25 mouse cellular contexts compared by ENCODE assay signal in genomic region chr10:75355341-75355740, GRCm38 (mm10). TPM values are rescaled to one million over a fixed set of nuclear protein-coding genes. Genes with fewer than 3 reads are reported as not detected.
DNase-seq lines count a peak whose midpoint lies in the region; ATAC-seq and TF ChIP-seq lines count a peak whose summit lies in the region.
"Had no signal": no experiment of that assay in that cellular context is flagged by ENCODE, and none has a peak within 500 bp of the region (broad histone marks: within the 10 kb centered on the region; RNA-seq: fewer than 3 reads in every experiment).

No protein-coding gene starts in this region.

- no peak overlapping the region for H3K4me3 ChIP-seq in heart, embryonic 12.5 days
- H3K4me3 ChIP-seq in liver, adult 2 months (ENCODE audit: insufficient read depth, low read depth, low read length), result no peak overlapping the region
- no peak overlapping the region for H3K4me3 ChIP-seq in liver, embryonic 12.5 days
- no peak overlapping the region for H3K4me3 ChIP-seq in CH12.LX (replicated peaks in 1 of 3; ENCODE audit: low read depth in 2 of 3, low read length in 2 of 3, poor library complexity in 1 of 3)
- H3K4me3 ChIP-seq in limb, embryonic 10.5 days, result no peak overlapping the region
- no peak overlapping the region for H3K4me3 ChIP-seq in thymus, adult 2 months (ENCODE audit: control insufficient read depth, insufficient read depth, low read length)
- H3K4me3 ChIP-seq: embryonic facial prominence, embryonic 13.5 days; embryonic facial prominence, embryonic 15.5 days; erythroblast, embryonic 14.5 days; forebrain, embryonic 10.5 days; forebrain, embryonic 12.5 days had no signal

- H3K27me3 ChIP-seq in heart, embryonic 12.5 days (replicated peaks), result no peaks in the 10 kb centered on the region
- no peaks in the 10 kb centered on the region for H3K27me3 ChIP-seq in liver, adult 2 months (ENCODE audit: control insufficient read depth, insufficient read depth, low read length)
- no peaks in the 10 kb centered on the region for H3K27me3 ChIP-seq in liver, embryonic 12.5 days (replicated peaks)
- no peaks in the 10 kb centered on the region for H3K27me3 ChIP-seq in CH12.LX (replicated peaks)
- no peaks in the 10 kb centered on the region for H3K27me3 ChIP-seq in limb, embryonic 10.5 days (ENCODE audit: low read depth, poor library complexity, severe bottlenecking)
- H3K27me3 ChIP-seq in thymus, adult 2 months (ENCODE audit: control insufficient read depth, insufficient read depth, low read length), result no peaks in the 10 kb centered on the region
- H3K27me3 ChIP-seq: embryonic facial prominence, embryonic 13.5 days; embryonic facial prominence, embryonic 15.5 days; forebrain, embryonic 12.5 days had no signal

- dilution Hi-C loops in CH12.LX (cut with MboI; ENCODE audit: extremely low pct_ligation_motif_present, extremely low pct_unique_long_range_greater_than_20kb, low sequenced_read_pairs), result no loop called here

- H3K4me1 ChIP-seq in heart, embryonic 12.5 days (replicated peaks), result peaks cover 12% of the 10 kb centered on the region
- H3K4me1 ChIP-seq in liver, adult 2 months (ENCODE audit: control insufficient read depth, insufficient read depth, low read length), result no peaks in the 10 kb centered on the region
- H3K4me1 ChIP-seq in liver, embryonic 12.5 days, result no peaks in the 10 kb centered on the region
- peaks cover 7 to 15% of the 10 kb centered on the region in 2 experiments; a peak in 3 of 4 replicates for H3K4me1 ChIP-seq in CH12.LX (ENCODE audit: control insufficient read depth in 1 of 2, insufficient read depth in 2 of 2)
- H3K4me1 ChIP-seq in limb, embryonic 10.5 days, result no peaks in the 10 kb centered on the region
- no peaks in the 10 kb centered on the region for H3K4me1 ChIP-seq in thymus, adult 2 months (replicated peaks; ENCODE audit: control insufficient read depth, insufficient read depth, low read length)
- H3K4me1 ChIP-seq: embryonic facial prominence, embryonic 13.5 days; embryonic facial prominence, embryonic 15.5 days; forebrain, embryonic 10.5 days; forebrain, embryonic 12.5 days had no signal

- no peak overlapping the region for H3K9ac ChIP-seq in heart, embryonic 12.5 days
- H3K9ac ChIP-seq in liver, adult 2 months (ENCODE audit: low read depth, low read length), result no peak overlapping the region
- no peak overlapping the region for H3K9ac ChIP-seq in liver, embryonic 12.5 days
- no peak overlapping the region for H3K9ac ChIP-seq in CH12.LX (ENCODE audit: insufficient read depth, low read depth)
- H3K9ac ChIP-seq: embryonic facial prominence, embryonic 13.5 days; embryonic facial prominence, embryonic 15.5 days; forebrain, embryonic 12.5 days had no signal

- TF ChIP-seq RAD21 in CH12.LX (IDR thresholded peaks at IDR 0.05; ENCODE audit: low read depth, low read length), result no peak

- peak overlapping the region; percentile 30 for H3K27ac ChIP-seq in heart, embryonic 12.5 days (ENCODE audit: poor library complexity, severe bottlenecking)
- H3K27ac ChIP-seq in liver, adult 2 months (replicated peaks; ENCODE audit: insufficient read depth, low read depth, low read length), result no peak overlapping the region
- no peak overlapping the region for H3K27ac ChIP-seq in liver, embryonic 12.5 days
- H3K27ac ChIP-seq in CH12.LX (ENCODE audit: insufficient read depth, low read depth), result no peak overlapping the region
- H3K27ac ChIP-seq in limb, embryonic 10.5 days, result no peak overlapping the region
- no peak overlapping the region for H3K27ac ChIP-seq in thymus, adult 2 months (ENCODE audit: control insufficient read depth, insufficient read depth, low read length)
- H3K27ac ChIP-seq: embryonic facial prominence, embryonic 13.5 days; embryonic facial prominence, embryonic 15.5 days; forebrain, embryonic 10.5 days; forebrain, embryonic 12.5 days had no signal

- ATAC-seq in heart, embryonic 12.5 days (ENCODE audit: insufficient number of reproducible peaks, low FRiP score), result no peak
- ATAC-seq in liver, embryonic 12.5 days, result no peak
- ATAC-seq: forebrain, embryonic 14.5 days; forebrain, embryonic 16.5 days had no signal

- no peaks in the 10 kb centered on the region for H3K79me2 ChIP-seq in liver, adult 2 months (ENCODE audit: control insufficient read depth, insufficient read depth, low read length)
- no peaks in the 10 kb centered on the region for H3K79me2 ChIP-seq in CH12.LX (replicated peaks; ENCODE audit: control insufficient read depth, extremely low read depth, insufficient read depth, poor library complexity, severe bottlenecking)

- in situ Hi-C loops in CH12.LX (cut with MboI; ENCODE audit: low pct_ligation_motif_present, low pct_unique_long_range_greater_than_20kb, low sequenced_read_pairs), result no loop called here

- H3K36me3 ChIP-seq in heart, embryonic 12.5 days, result no peaks in the 10 kb centered on the region
- no peaks in the 10 kb centered on the region for H3K36me3 ChIP-seq in liver, adult 2 months (ENCODE audit: control insufficient read depth, insufficient read depth, low read length)
- no peaks in the 10 kb centered on the region for H3K36me3 ChIP-seq in liver, embryonic 12.5 days
- H3K36me3 ChIP-seq in CH12.LX (replicated peaks in 1 of 2; ENCODE audit: control insufficient read depth in 1 of 2, insufficient read depth in 1 of 2, low read length in 1 of 2), result no peaks in the 10 kb centered on the region
- H3K36me3 ChIP-seq in limb, embryonic 10.5 days, result no peaks in the 10 kb centered on the region
- H3K36me3 ChIP-seq in thymus, adult 2 months (ENCODE audit: control insufficient read depth, insufficient read depth, low read length), result no peaks in the 10 kb centered on the region
- H3K36me3 ChIP-seq: embryonic facial prominence, embryonic 13.5 days; embryonic facial prominence, embryonic 15.5 days; forebrain, embryonic 10.5 days; forebrain, embryonic 12.5 days; G1E had no signal

- no peak overlapping the region for H3K4me2 ChIP-seq in heart, embryonic 12.5 days
- no peak overlapping the region for H3K4me2 ChIP-seq in liver, embryonic 12.5 days
- H3K4me2 ChIP-seq in CH12.LX (ENCODE audit: insufficient read depth, low read depth, poor library complexity, severe bottlenecking), result peak overlapping the region; percentile 11; the same call in 1 of the 2 replicates
- H3K4me2 ChIP-seq: embryonic facial prominence, embryonic 13.5 days; embryonic facial prominence, embryonic 15.5 days; forebrain, embryonic 12.5 days had no signal

- 42% methylated on average over 4 of the region's 4 CpGs for WGBS in heart, embryonic 12.5 days
- 37% methylated on average over 4 of the region's 4 CpGs for WGBS in liver, adult 2 months
- 46% methylated on average over 4 of the region's 4 CpGs for WGBS in liver, embryonic 12.5 days (ENCODE audit: insufficient replicate concordance)
- 78% methylated on average over 4 of the region's 4 CpGs for WGBS in limb, embryonic 10.5 days
- WGBS in thymus, adult 2 months, result 59% methylated on average over 4 of the region's 4 CpGs

- TF ChIP-seq EP300 in CH12.LX (IDR thresholded peaks at IDR 0.05; ENCODE audit: low read length), result no peak

- no peak for TF ChIP-seq CTCF in liver, adult 2 months (IDR thresholded peaks at IDR 0.05; ENCODE audit: low read depth, low read length)
- TF ChIP-seq CTCF in CH12.LX (conservative IDR thresholded peaks at IDR 0.05 in 1 of 2, IDR thresholded peaks at IDR 0.05 in 1 of 2; ENCODE audit: low read depth in 2 of 2, low read length in 2 of 2), result no peak
- TF ChIP-seq CTCF in thymus, adult 2 months (IDR thresholded peaks at IDR 0.05; ENCODE audit: borderline replicate concordance, control insufficient read depth, extremely low read depth, insufficient read depth, low read length, poor library complexity), result no peak

- DNase-seq in heart, postnatal 4 days, result no peak
- peak; percentile 68 for DNase-seq in liver, adult 2 months (ENCODE audit: extremely low read depth, low read depth, low spot score)
- DNase-seq in CH12.LX (ENCODE audit: extremely low read depth), result no peak
- DNase-seq in limb, embryonic 10.5 days (ENCODE audit: low spot score), result peak; percentile 12
- no peak for DNase-seq in thymus, adult 2 months
- DNase-seq: adrenal gland, adult 2 months; adrenal gland, postnatal 10 days; adrenal gland, postnatal 25 days; cerebellum, adult 11 months; cerebellum, adult 18-20 months; cerebellum, adult 8-10 months; cerebellum, adult 9-11 months; cerebellum, postnatal 14 days; cerebellum, postnatal 36 days; embryo, embryonic 11 days had no signal

- H3K9me3 ChIP-seq in heart, embryonic 12.5 days (replicated peaks), result no peaks in the 10 kb centered on the region
- no peaks in the 10 kb centered on the region for H3K9me3 ChIP-seq in liver, embryonic 12.5 days (replicated peaks)
- no peaks in the 10 kb centered on the region for H3K9me3 ChIP-seq in CH12.LX (replicated peaks; ENCODE audit: low read length)
- no peaks in the 10 kb centered on the region for H3K9me3 ChIP-seq in limb, embryonic 10.5 days (replicated peaks)
- H3K9me3 ChIP-seq: embryonic facial prominence, embryonic 13.5 days; embryonic facial prominence, embryonic 15.5 days; forebrain, embryonic 10.5 days; forebrain, embryonic 12.5 days; G1E had no signal

- TF ChIP-seq POLR2A in liver, adult 2 months (IDR thresholded peaks at IDR 0.05; ENCODE audit: extremely low read depth, insufficient read depth, low read length), result no peak
- TF ChIP-seq POLR2A in CH12.LX (IDR thresholded peaks at IDR 0.05; ENCODE audit: low read depth, low read length), result no peak
- TF ChIP-seq POLR2A in thymus, adult 2 months (IDR thresholded peaks at IDR 0.05; ENCODE audit: control insufficient read depth, extremely low read depth, insufficient read depth, low read length, poor library complexity), result no peak

RNA-seq across cellular contexts. Expression of gene Adora2a, which starts 38.7 kb away (rescaled TPM):
- 3.1 and 3.7 TPM in 2 replicates for polyA plus RNA-seq in heart, embryonic 12.5 days (2016; fragmentation: Nextera tagmentation; extraction: Ambion mirVana)
- total RNA-seq in heart, postnatal 4 days (2021), result 10 to 100 TPM; 17.8 to 18.4 TPM
- 0.65 and 2.2 TPM in 2 replicates for total RNA-seq in liver, adult 2 months (2014; rRNA removed)
- polyA plus RNA-seq in liver, adult 2 months (2012; rRNA removed), result 2.2 and 2.6 TPM in 2 replicates
- 2.3 and 3.1 TPM in 2 replicates for polyA plus RNA-seq in liver, embryonic 12.5 days (2016; fragmentation: Nextera tagmentation; extraction: Ambion mirVana)
- 7.1 and 14.4 TPM in 2 replicates for total RNA-seq in CH12.LX (2012; rRNA removed)
- total RNA-seq in CH12.LX (2014; rRNA removed), result 2.5 and 3.2 TPM in 2 replicates
- 6.4 and 7.6 TPM in 2 replicates for polyA plus RNA-seq in CH12.LX (2012; ENCODE audit: insufficient read length, low read depth)
- polyA plus RNA-seq in limb, embryonic 10.5 days (2016; fragmentation: Nextera tagmentation; extraction: Ambion mirVana), result 1.7 and 2.2 TPM in 2 replicates
- 53.4 and 55.4 TPM in 2 replicates for polyA plus RNA-seq in thymus, adult 2 months (2012; rRNA removed)
- polyA plus RNA-seq: erythroblast, embryonic 14.5 days had no signal

RNA-seq across cellular contexts. Expression of gene Upb1, which starts 45.6 kb away (rescaled TPM):
- polyA plus RNA-seq in heart, embryonic 12.5 days (2016; fragmentation: Nextera tagmentation; extraction: Ambion mirVana), result 0.15 and 0.17 TPM in 2 replicates
- under 1 TPM; 0.54 to 0.60 TPM for total RNA-seq in heart, postnatal 4 days (2021)
- 220 and 232 TPM in 2 replicates for total RNA-seq in liver, adult 2 months (2014; rRNA removed)
- 120 and 125 TPM in 2 replicates for polyA plus RNA-seq in liver, adult 2 months (2012; rRNA removed)
- 7.4 and 7.8 TPM in 2 replicates for polyA plus RNA-seq in liver, embryonic 12.5 days (2016; fragmentation: Nextera tagmentation; extraction: Ambion mirVana)
- total RNA-seq in CH12.LX (2012; rRNA removed), result 2.0 and 2.8 TPM in 2 replicates
- 1.3 and 1.9 TPM in 2 replicates for total RNA-seq in CH12.LX (2014; rRNA removed)
- polyA plus RNA-seq in CH12.LX (2012; ENCODE audit: insufficient read length, low read depth), result 1.6 and 1.7 TPM in 2 replicates
- 0.70 TPM in 1 of 2 replicates, not detected in the other for polyA plus RNA-seq in limb, embryonic 10.5 days (2016; fragmentation: Nextera tagmentation; extraction: Ambion mirVana)
- 0.77 and 0.97 TPM in 2 replicates for polyA plus RNA-seq in thymus, adult 2 months (2012; rRNA removed)
- polyA plus RNA-seq: erythroblast, embryonic 14.5 days; forebrain, embryonic 12.5 days; G1E had no signal

Comparison
In these comparisons a context has a peak if more than half of its experiments do, and no peak if none do; other contexts are left out.
1. RNA of gene Upb1, which starts 45.6 kb away (polyA plus RNA-seq): 120 to 125 TPM in liver, adult 2 months; 7.4 to 7.8 TPM in liver, embryonic 12.5 days, 1.6 to 1.7 TPM in CH12.LX, 0.77 to 0.97 TPM in thymus, adult 2 months, 0.15 to 0.17 TPM in heart, embryonic 12.5 days and 0.70 TPM in limb, embryonic 10.5 days; every median in the first group is over 10 times any median in the second.
2. DNase-seq: peak in liver, adult 2 months (single experiment) and limb, embryonic 10.5 days (single experiment); none in heart, postnatal 4 days (single experiment), CH12.LX (single experiment) and thymus, adult 2 months (single experiment).